Mouse (Mus musculus) hindlimb bud, embryonic 11.5 days (tissue): Measurements from ENCODE around the gene Pon3.

Experiments
- DNase-seq: peaks from one replicate; pipeline ENCODE4 v3.0.0-alpha.2; 2012; ENCODE audit warnings: low read depth, low spot score; ENCODE audit errors: extremely low spot score

Pon3 gene

GRCm38 (mm10) chr6:5186229-5186950 is 69.7 kb downstream of the Pon3 start:
- DNase-seq = no peak

GRCm38 (mm10) chr6:5180645-5181044 is 75.4 kb downstream of the Pon3 start:
- DNase-seq = no peak

GRCm38 (mm10) chr6:5179189-5179588 is 76.9 kb downstream of the Pon3 start:
- peak; percentile 57 for DNase-seq

- no peak for DNase-seq
Measured at GRCm38 (mm10) chr6:5177967-5178891, 77.9 kb downstream of the Pon3 start.

- DNase-seq = no peak
Measured at GRCm38 (mm10) chr6:5174179-5174812, 81.8 kb downstream of the Pon3 start.

- DNase-seq = no peak
Measured at GRCm38 (mm10) chr6:5172571-5172970, 83.5 kb downstream of the Pon3 start.

GRCm38 (mm10) chr6:5171418-5171817 is 84.7 kb downstream of the Pon3 start:
- DNase-seq = no peak
